Mouse (Mus musculus): ENCODE data around the gene Olfr1532-ps1.
"Not testable (repeated sequence)": the region's sequence is repeated elsewhere in the genome, so short reads cannot be mapped to it uniquely, and the experiment has no call there.

DNA sequence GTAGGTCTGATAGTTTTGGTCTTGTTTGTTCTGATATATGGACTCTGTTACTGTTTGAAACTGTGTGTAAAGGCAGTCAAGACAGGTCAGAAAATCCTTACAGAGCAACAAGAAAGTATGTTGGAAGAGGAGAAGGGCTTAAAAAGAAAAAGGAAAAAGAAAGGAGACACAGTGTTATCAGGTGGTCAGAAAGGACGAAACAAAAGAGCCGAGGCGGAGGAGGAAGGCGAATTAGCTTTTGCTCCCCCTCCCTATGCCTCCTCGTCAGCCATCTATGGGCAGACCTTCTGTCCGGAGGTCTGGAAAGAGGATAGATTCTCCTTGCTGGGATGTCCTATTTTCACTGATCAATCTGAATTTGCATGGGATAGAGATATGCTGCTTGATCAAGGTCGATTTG, 13.2 kb downstream of the Olfr1532-ps1 start:
- TF ChIP-seq CTCF, POLR2A (IDR thresholded peaks at IDR 0.05; ENCODE audit: extremely low read depth, insufficient read depth, low read length): not testable (repeated sequence)
